Comparison of ENCODE assay signal across 18 mouse cellular contexts in genomic region chr8:86847091-86847490, GRCm38 (mm10).
"Had no signal": no experiment of that assay in that cellular context is flagged by ENCODE, and none has a peak within 500 bp of the region (broad histone marks: within the 10 kb centered on the region; RNA-seq: fewer than 3 reads in every experiment).

No protein-coding gene starts in this region.

- H3K27ac ChIP-seq: midbrain, embryonic 10.5 days; midbrain, embryonic 13.5 days; neural tube, embryonic 13.5 days; neural tube, embryonic 15.5 days had no signal

- ATAC-seq: midbrain, embryonic 13.5 days; midbrain, embryonic 16.5 days had no signal

- H3K9ac ChIP-seq: lung, embryonic 14.5 days; midbrain, embryonic 13.5 days; neural tube, embryonic 13.5 days; neural tube, embryonic 15.5 days had no signal

- DNase-seq: lung, adult 18-20 months; lung, embryonic 14.5 days; lung, postnatal 10 days; lung, postnatal 4 days; retina, postnatal 1 day; right cerebral cortex, adult 18-20 months; right cerebral cortex, postnatal 25 days; right cerebral cortex, postnatal 4 days; spleen, adult 18-20 months; thymus, adult 18-20 months; thymus, postnatal 14 days; thymus, postnatal 36 days had no signal

- H3K4me3 ChIP-seq: midbrain, embryonic 10.5 days; midbrain, embryonic 13.5 days; myocyte; neural tube, embryonic 13.5 days; neural tube, embryonic 15.5 days had no signal

- H3K9me3 ChIP-seq: midbrain, embryonic 10.5 days; midbrain, embryonic 13.5 days; neural tube, embryonic 13.5 days; neural tube, embryonic 15.5 days had no signal

- H3K4me1 ChIP-seq: neural tube, embryonic 15.5 days had no signal

- H3K27me3 ChIP-seq: midbrain, embryonic 13.5 days; neural tube, embryonic 13.5 days; neural tube, embryonic 15.5 days had no signal

- H3K4me2 ChIP-seq: lung, embryonic 14.5 days; midbrain, embryonic 13.5 days; neural tube, embryonic 13.5 days; neural tube, embryonic 15.5 days had no signal
